ENCODE assay signal across 21 mouse cellular contexts in the genomic region with DNA sequence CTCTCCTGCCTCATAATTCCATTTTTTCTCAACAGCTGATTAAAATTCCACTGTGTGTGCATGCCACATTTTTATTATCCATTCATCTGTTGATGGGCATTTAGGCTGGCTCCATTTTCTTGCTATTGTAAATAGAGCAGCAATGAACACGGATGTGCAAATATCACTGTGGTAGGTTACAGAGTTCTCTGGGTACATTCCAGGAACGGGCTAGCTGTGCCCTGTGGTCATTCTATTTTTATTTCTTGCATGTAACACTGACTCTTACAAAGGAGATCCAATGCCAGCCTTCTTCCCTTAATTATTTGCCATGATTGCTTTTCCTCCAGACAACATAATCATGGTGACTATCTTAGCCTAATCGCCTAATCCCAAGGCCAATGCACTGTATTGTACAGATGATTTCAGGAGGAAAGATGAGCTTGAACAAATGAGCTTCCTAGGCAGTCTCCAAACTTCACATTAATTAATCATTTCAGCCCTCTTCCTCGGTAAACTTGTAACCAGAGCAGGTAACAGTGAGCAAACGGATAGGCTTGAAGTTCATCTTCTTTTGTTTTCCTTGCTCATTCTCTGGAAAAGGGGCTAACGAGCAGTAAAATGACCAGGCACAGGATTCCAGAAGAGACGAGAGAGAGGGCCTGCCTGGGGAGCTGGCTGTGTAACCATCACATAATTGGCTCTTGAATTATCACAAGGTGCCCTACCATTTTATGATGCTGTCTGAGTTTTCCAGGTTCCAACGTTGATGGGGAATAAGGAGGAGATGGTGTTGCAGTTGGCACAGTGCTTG.
DNase-seq lines count a peak whose midpoint lies in the region; ATAC-seq and TF ChIP-seq lines count a peak whose summit lies in the region.
"Had no signal": no experiment of that assay in that cellular context is flagged by ENCODE, and none has a peak within 500 bp of the region (broad histone marks: within the 10 kb centered on the region; RNA-seq: fewer than 3 reads in every experiment).

No protein-coding gene starts in this region.

- WGBS in heart, adult 2 months: 50% methylated on average over 8 of the region's 8 CpGs
- 69% methylated on average over 8 of the region's 8 CpGs for WGBS in heart, embryonic 12.5 days
- 39% methylated on average over 8 of the region's 8 CpGs for WGBS in kidney, embryonic 15.5 days

- H3K4me2 ChIP-seq in heart, embryonic 12.5 days: no peak overlapping the region
- H3K4me2 ChIP-seq in kidney, embryonic 15.5 days: no peak overlapping the region
- H3K4me2 ChIP-seq: hindbrain, embryonic 13.5 days; midbrain, embryonic 12.5 days; neural tube, embryonic 13.5 days; stomach, embryonic 15.5 days had no signal

- no peaks in the 10 kb centered on the region for H3K79me2 ChIP-seq in heart, adult 2 months (replicated peaks; ENCODE audit: control insufficient read depth, insufficient read depth, low read length)

- ATAC-seq in heart, embryonic 12.5 days (ENCODE audit: insufficient number of reproducible peaks, low FRiP score): no peak
- ATAC-seq in kidney, embryonic 15.5 days (replicated peaks; ENCODE audit: low FRiP score): peak; percentile 79
- ATAC-seq: lung, postnatal 0 days; Patski had no signal

- intact Hi-C loops in heart, adult 2 months (cut with DNase I): no loop called here

- H3K4me1 ChIP-seq in heart, adult 2 months (ENCODE audit: control insufficient read depth, insufficient read depth, low read length): peaks cover 2% of the 10 kb centered on the region; the same call in 1 of the 2 replicates
- H3K4me1 ChIP-seq in heart, embryonic 12.5 days (replicated peaks): 0 out of 2 replicates have a peak, but pooled peaks cover 3% of the 10 kb centered on the region
- H3K4me1 ChIP-seq in kidney, embryonic 15.5 days: peaks cover 5% of the 10 kb centered on the region
- H3K4me1 ChIP-seq: hindbrain, embryonic 13.5 days; midbrain, embryonic 12.5 days; neural tube, embryonic 13.5 days; stomach, embryonic 15.5 days had no signal

- H3K4me3 ChIP-seq in heart, adult 2 months: no peak overlapping the region
- H3K4me3 ChIP-seq in heart, embryonic 12.5 days: no peak overlapping the region
- H3K4me3 ChIP-seq in kidney, embryonic 15.5 days (replicated peaks): no peak overlapping the region
- H3K4me3 ChIP-seq: hindbrain, embryonic 13.5 days; midbrain, embryonic 12.5 days; neural tube, embryonic 13.5 days; stomach, embryonic 15.5 days had no signal

- peak overlapping the region; percentile 74 for H3K27ac ChIP-seq in heart, adult 2 months
- no peak overlapping the region for H3K27ac ChIP-seq in heart, embryonic 12.5 days (ENCODE audit: poor library complexity, severe bottlenecking)
- H3K27ac ChIP-seq in kidney, embryonic 15.5 days: no peak overlapping the region
- H3K27ac ChIP-seq: hindbrain, embryonic 13.5 days; midbrain, embryonic 12.5 days; neural tube, embryonic 13.5 days; stomach, embryonic 15.5 days had no signal

- H3K9me3 ChIP-seq in heart, embryonic 12.5 days (replicated peaks): no peaks in the 10 kb centered on the region
- no peaks in the 10 kb centered on the region for H3K9me3 ChIP-seq in kidney, embryonic 15.5 days (replicated peaks)
- H3K9me3 ChIP-seq: hindbrain, embryonic 13.5 days; midbrain, embryonic 12.5 days; neural tube, embryonic 13.5 days; stomach, embryonic 15.5 days had no signal

- peaks cover 2% of the 10 kb centered on the region for H3K36me3 ChIP-seq in heart, adult 2 months (ENCODE audit: control insufficient read depth, insufficient read depth, low read length)
- H3K36me3 ChIP-seq in heart, embryonic 12.5 days: no peaks in the 10 kb centered on the region
- H3K36me3 ChIP-seq in kidney, embryonic 15.5 days: no peaks in the 10 kb centered on the region
- H3K36me3 ChIP-seq: hindbrain, embryonic 13.5 days; midbrain, embryonic 12.5 days; neural tube, embryonic 13.5 days; stomach, embryonic 15.5 days had no signal

- TF ChIP-seq POLR2A in heart, adult 2 months (IDR thresholded peaks at IDR 0.05; ENCODE audit: insufficient read depth, low read depth, low read length): no peak

- TF ChIP-seq CTCF in heart, adult 2 months (IDR thresholded peaks at IDR 0.05): no peak

- DNase-seq in adrenal gland, postnatal 10 days: peak; percentile 6
- no peak for DNase-seq in adrenal gland, postnatal 14 days
- peak in 1 of 2 experiments; percentile 25 for DNase-seq in heart, adult 2 months
- peak; percentile 51 for DNase-seq in Muller cell, postnatal 12 days (ENCODE audit: inconsistent ontology term)
- no peak for DNase-seq in urinary bladder, adult 18-20 months (ENCODE audit: low spot score in 2 of 2)
- DNase-seq in spleen, adult 18-20 months: no peak
- DNase-seq: adrenal gland, postnatal 25 days; cerebellum, adult 11 months; gastrocnemius, postnatal 14 days; liver; right cerebral cortex, postnatal 14 days; thymus, adult 18-20 months; thymus, postnatal 4 days had no signal

- H3K9ac ChIP-seq in heart, adult 2 months (ENCODE audit: low read depth, low read length): no peak overlapping the region
- no peak overlapping the region for H3K9ac ChIP-seq in heart, embryonic 12.5 days
- no peak overlapping the region for H3K9ac ChIP-seq in kidney, embryonic 15.5 days
- H3K9ac ChIP-seq: hindbrain, embryonic 13.5 days; midbrain, embryonic 12.5 days; neural tube, embryonic 13.5 days; stomach, embryonic 15.5 days had no signal

- H3K27me3 ChIP-seq in heart, adult 2 months (ENCODE audit: control insufficient read depth, insufficient read depth, low read length): no peaks in the 10 kb centered on the region
- H3K27me3 ChIP-seq in heart, embryonic 12.5 days (replicated peaks): no peaks in the 10 kb centered on the region
- H3K27me3 ChIP-seq in kidney, embryonic 15.5 days: no peaks in the 10 kb centered on the region
- H3K27me3 ChIP-seq: hindbrain, embryonic 13.5 days; midbrain, embryonic 12.5 days; neural tube, embryonic 13.5 days; stomach, embryonic 15.5 days had no signal

- TF ChIP-seq EP300 in heart, adult 2 months (IDR thresholded peaks at IDR 0.05; ENCODE audit: insufficient read depth, low read depth, low read length): no peak

Comparison
In these comparisons a context has a peak if more than half of its experiments do, and no peak if none do; other contexts are left out.
1. DNase-seq: peak in adrenal gland, postnatal 10 days (single experiment) and Muller cell, postnatal 12 days (single experiment); none in adrenal gland, postnatal 14 days (single experiment), urinary bladder, adult 18-20 months (0 of 2) and spleen, adult 18-20 months (0 of 2).